21 mouse cellular contexts compared by ENCODE assay signal in genomic region chr6:143232718-143233117, GRCm38 (mm10).
DNase-seq lines count a peak whose midpoint lies in the region; ATAC-seq and TF ChIP-seq lines count a peak whose summit lies in the region.
"Had no signal": no experiment of that assay in that cellular context is flagged by ENCODE, and none has a peak within 500 bp of the region (broad histone marks: within the 10 kb centered on the region; RNA-seq: fewer than 3 reads in every experiment).

No protein-coding gene starts in this region.

- ATAC-seq in kidney, embryonic 14.5 days (ENCODE audit: low FRiP score, low TSS enrichment), result no peak
- peak; percentile 69; the same call in 1 of the 2 replicates for ATAC-seq in kidney, embryonic 16.5 days (ENCODE audit: low FRiP score, low TSS enrichment)
- ATAC-seq: activated CD4-positive, CD25-positive, alpha-beta regulatory T cell, adult 4 months; forebrain, embryonic 15.5 days; Patski had no signal

- WGBS in kidney, embryonic 14.5 days, result 55% methylated on average over 11 of the region's 11 CpGs
- WGBS in kidney, adult 2 months, result 46% methylated on average over 11 of the region's 11 CpGs
- 55% methylated on average over 11 of the region's 11 CpGs for WGBS in kidney, embryonic 16.5 days

- no peak for TF ChIP-seq POLR2A in kidney, adult 2 months (IDR thresholded peaks at IDR 0.05; ENCODE audit: low read depth, low read length)

- H3K36me3 ChIP-seq in kidney, embryonic 14.5 days (ENCODE audit: control insufficient read depth, insufficient read depth, low read length), result no peaks in the 10 kb centered on the region
- H3K36me3 ChIP-seq in kidney, adult 2 months (ENCODE audit: control insufficient read depth, insufficient read depth, low read length), result no peaks in the 10 kb centered on the region
- H3K36me3 ChIP-seq in kidney, embryonic 16.5 days (ENCODE audit: insufficient read depth, low read length), result no peaks in the 10 kb centered on the region
- H3K36me3 ChIP-seq: embryonic facial prominence, embryonic 12.5 days; forebrain, embryonic 15.5 days; heart, embryonic 12.5 days; hindbrain, embryonic 10.5 days had no signal

- no peak for TF ChIP-seq CTCF in kidney, adult 2 months (conservative IDR thresholded peaks at IDR 0.05; ENCODE audit: insufficient read depth, insufficient read length, low read depth, low read length)

- no peak overlapping the region for H3K4me2 ChIP-seq in kidney, embryonic 14.5 days (replicated peaks; ENCODE audit: low read depth, low read length)
- no peak overlapping the region for H3K4me2 ChIP-seq in kidney, embryonic 16.5 days (replicated peaks; ENCODE audit: low read depth, low read length)
- H3K4me2 ChIP-seq: embryonic facial prominence, embryonic 12.5 days; forebrain, embryonic 15.5 days; heart, embryonic 12.5 days; hindbrain, embryonic 14.5 days had no signal

- no peak overlapping the region for H3K4me3 ChIP-seq in kidney, embryonic 14.5 days (ENCODE audit: low read length)
- no peak overlapping the region for H3K4me3 ChIP-seq in kidney, adult 2 months (ENCODE audit: insufficient read depth, low read depth, low read length)
- H3K4me3 ChIP-seq in kidney, embryonic 16.5 days (ENCODE audit: low read length), result no peak overlapping the region
- H3K4me3 ChIP-seq: embryonic facial prominence, embryonic 12.5 days; forebrain, embryonic 15.5 days; heart, adult 2 months; heart, embryonic 12.5 days; hindbrain, embryonic 10.5 days had no signal

- H3K27ac ChIP-seq in kidney, embryonic 14.5 days (ENCODE audit: low read depth, low read length), result no peak overlapping the region
- H3K27ac ChIP-seq in kidney, adult 2 months (ENCODE audit: insufficient read depth, low read depth, low read length), result no peak overlapping the region
- no peak overlapping the region for H3K27ac ChIP-seq in kidney, embryonic 16.5 days (ENCODE audit: low read length)
- H3K27ac ChIP-seq: embryonic facial prominence, embryonic 12.5 days; forebrain, embryonic 15.5 days; heart, adult 2 months; hindbrain, embryonic 10.5 days; hindbrain, embryonic 14.5 days had no signal

- DNase-seq in kidney, adult 11 months, result peak; percentile 56
- DNase-seq in kidney, adult 2 months, result peak; percentile 75
- peak; percentile 42 to 76 for DNase-seq in kidney, postnatal 25 days
- DNase-seq in right cerebral cortex, postnatal 4 days, result no peak
- DNase-seq in gastrocnemius, postnatal 36 days, result no peak
- DNase-seq in adrenal gland, postnatal 4 days (ENCODE audit: low spot score in 2 of 2), result no peak
- DNase-seq: adrenal gland, adult 2 months; adrenal gland, postnatal 25 days; cerebellum, adult 2 months; cerebellum, postnatal 10 days; heart, adult 2 months had no signal

- no peaks in the 10 kb centered on the region for H3K4me1 ChIP-seq in kidney, embryonic 14.5 days (ENCODE audit: control insufficient read depth, insufficient read depth, low read length)
- H3K4me1 ChIP-seq in kidney, adult 2 months (ENCODE audit: control insufficient read depth, insufficient read depth, low read length), result 0 out of 2 replicates have a peak, but pooled peaks cover 2% of the 10 kb centered on the region
- H3K4me1 ChIP-seq in kidney, embryonic 16.5 days (ENCODE audit: insufficient read depth, low read length), result no peaks in the 10 kb centered on the region
- H3K4me1 ChIP-seq: embryonic facial prominence, embryonic 12.5 days; forebrain, embryonic 15.5 days had no signal

- no peak overlapping the region for H3K9ac ChIP-seq in kidney, embryonic 14.5 days (ENCODE audit: low read depth, low read length)
- H3K9ac ChIP-seq in kidney, embryonic 16.5 days (replicated peaks; ENCODE audit: low read length), result no peak overlapping the region
- H3K9ac ChIP-seq: embryonic facial prominence, embryonic 12.5 days; forebrain, embryonic 15.5 days; heart, embryonic 12.5 days; hindbrain, embryonic 14.5 days had no signal

- H3K27me3 ChIP-seq in kidney, embryonic 14.5 days (ENCODE audit: control insufficient read depth, insufficient read depth, low read length), result peaks cover 5% of the 10 kb centered on the region
- no peaks in the 10 kb centered on the region for H3K27me3 ChIP-seq in kidney, adult 2 months (replicated peaks; ENCODE audit: control insufficient read depth, insufficient read depth, low read length)
- H3K27me3 ChIP-seq in kidney, embryonic 16.5 days (ENCODE audit: insufficient read depth, low read length), result peaks cover 4% of the 10 kb centered on the region; the same call in 1 of the 2 replicates
- H3K27me3 ChIP-seq: CH12.LX; embryonic facial prominence, embryonic 12.5 days; forebrain, embryonic 15.5 days; heart, embryonic 12.5 days; Patski had no signal

- no peaks in the 10 kb centered on the region for H3K9me3 ChIP-seq in kidney, embryonic 14.5 days (ENCODE audit: control insufficient read depth, low read length)
- no peaks in the 10 kb centered on the region for H3K9me3 ChIP-seq in kidney, embryonic 16.5 days (ENCODE audit: low read length)
- H3K9me3 ChIP-seq: embryonic facial prominence, embryonic 12.5 days; forebrain, embryonic 15.5 days; heart, embryonic 12.5 days; hindbrain, embryonic 10.5 days had no signal

- intact Hi-C loops in gastrocnemius, postnatal 36 days (cut with DNase I), result no loop called here

Comparison
In these comparisons a context has a peak if more than half of its experiments do, and no peak if none do; other contexts are left out.
1. DNase-seq: peak in kidney, adult 11 months (single experiment), kidney, adult 2 months (single experiment) and kidney, postnatal 25 days (2 of 2); none in right cerebral cortex, postnatal 4 days (single experiment), gastrocnemius, postnatal 36 days (0 of 2) and adrenal gland, postnatal 4 days (0 of 2).